Comparison of ENCODE assay signal across 15 mouse cellular contexts in the genomic region with DNA sequence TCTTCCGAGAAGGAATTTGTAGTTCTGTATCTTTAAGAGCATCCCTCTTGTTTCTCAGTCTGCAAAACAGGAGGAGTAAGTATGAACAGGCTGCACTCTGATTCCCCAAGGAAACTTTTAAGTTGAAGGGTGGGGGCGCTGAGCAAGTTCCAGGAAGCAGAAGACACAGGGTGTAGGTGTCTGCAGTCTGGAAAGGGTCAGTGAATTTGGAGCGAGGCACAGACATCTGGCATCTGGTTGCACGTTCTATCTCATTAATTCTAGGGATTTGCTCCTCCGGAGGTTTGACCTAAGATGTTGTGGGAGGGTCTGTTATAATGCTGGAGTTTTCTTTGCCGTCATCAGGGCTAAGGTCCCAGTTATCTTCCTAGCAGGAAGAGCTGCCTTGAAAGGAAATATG.
DNase-seq lines count a peak whose midpoint lies in the region; TF ChIP-seq lines count a peak whose summit lies in the region.
"Had no signal": no experiment of that assay in that cellular context is flagged by ENCODE, and none has a peak within 500 bp of the region (broad histone marks: within the 10 kb centered on the region; RNA-seq: fewer than 3 reads in every experiment).

No protein-coding gene starts in this region.

- intact Hi-C loops in gastrocnemius, postnatal 36 days (cut with DNase I) = no loop called here

- peak; percentile 11 to 39 for DNase-seq in heart, adult 18-20 months
- DNase-seq in heart, postnatal 4 days = no peak
- DNase-seq in right cerebral cortex, adult 18-20 months = peak; percentile 12
- no peak for DNase-seq in right cerebral cortex, postnatal 4 days
- DNase-seq in gastrocnemius, postnatal 36 days = peak; percentile 20 to 36
- DNase-seq in urinary bladder, postnatal 36 days (ENCODE audit: low spot score in 2 of 2) = peak; percentile 18 to 24
- DNase-seq in lung, adult 2 months = no peak
- DNase-seq: cerebellum, postnatal 25 days; left cerebral cortex, postnatal 4 days; spleen, adult 18-20 months had no signal

- 58% methylated on average over 6 of the region's 6 CpGs for WGBS in lung, adult 2 months

- H3K4me1 ChIP-seq in lung, adult 2 months (ENCODE audit: control insufficient read depth, insufficient read depth, low read length) = no peaks in the 10 kb centered on the region
- H3K4me1 ChIP-seq: forebrain, embryonic 15.5 days; liver, embryonic 12.5 days had no signal

- no peak for TF ChIP-seq CTCF in lung, adult 2 months (IDR thresholded peaks at IDR 0.05; ENCODE audit: insufficient read depth, low read length)

- H3K4me3 ChIP-seq in lung, adult 2 months (replicated peaks; ENCODE audit: extremely low read depth, low read depth, low read length) = no peak overlapping the region
- H3K4me3 ChIP-seq: embryonic facial prominence, embryonic 10.5 days; erythroblast, embryonic 14.5 days; forebrain, embryonic 15.5 days; liver, embryonic 12.5 days; midbrain, embryonic 15.5 days had no signal

- no peak for TF ChIP-seq POLR2A in lung, adult 2 months (IDR thresholded peaks at IDR 0.05; ENCODE audit: borderline replicate concordance, extremely low read depth, low read depth, low read length)

Comparison
In these comparisons a context has a peak if more than half of its experiments do, and no peak if none do; other contexts are left out.
1. DNase-seq: peak in heart, adult 18-20 months (2 of 2), right cerebral cortex, adult 18-20 months (single experiment), gastrocnemius, postnatal 36 days (2 of 2) and urinary bladder, postnatal 36 days (2 of 2); none in heart, postnatal 4 days (single experiment), right cerebral cortex, postnatal 4 days (single experiment) and lung, adult 2 months (single experiment).